Mouse (Mus musculus): ENCODE data around the gene Rbm20.

DNA sequence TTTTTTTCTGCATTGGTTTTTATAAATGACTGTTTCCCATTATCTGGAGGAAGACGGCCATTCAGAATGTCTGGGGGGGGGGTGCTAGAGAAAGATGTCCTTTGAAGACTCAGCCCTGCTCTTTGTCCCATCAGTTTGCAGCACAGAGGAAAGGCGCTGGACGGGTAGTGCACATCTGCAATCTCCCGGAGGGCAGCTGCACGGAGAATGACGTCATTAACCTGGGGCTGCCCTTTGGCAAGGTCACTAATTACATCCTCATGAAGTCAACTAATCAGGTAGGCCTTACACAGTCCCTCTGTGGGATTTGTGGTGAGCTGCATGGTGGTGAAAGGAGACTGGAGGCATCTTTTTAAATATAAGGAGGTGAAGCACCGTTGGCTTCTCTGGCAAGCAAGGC, 155.4 kb downstream of the Rbm20 start:
- no peak for TF ChIP-seq POLR2A (IDR thresholded peaks at IDR 0.05; ENCODE audit: borderline replicate concordance, insufficient read depth, low read length)
- TF ChIP-seq CTCF (IDR thresholded peaks at IDR 0.05; ENCODE audit: borderline replicate concordance, insufficient read depth, low read depth, low read length) = no peak
